Mouse (Mus musculus): ENCODE results near the gene Vwa8.

- TF ChIP-seq POLR2A (IDR thresholded peaks at IDR 0.05; ENCODE audit: control insufficient read depth, extremely low read depth, insufficient read depth, low read length, poor library complexity) (no peak), CTCF (IDR thresholded peaks at IDR 0.05; ENCODE audit: borderline replicate concordance, control insufficient read depth, extremely low read depth, insufficient read depth, low read length, poor library complexity) (no peak)
Observed at GRCm38 (mm10) chr14:79239402-79239801, 390.6 kb downstream of the Vwa8 start.
